Mouse (Mus musculus) spleen, adult 2 months (tissue): ENCODE results near the gene Rad54l2.

Experiments
- CTCF ChIP-seq: fragments of 200-500 bp; IDR thresholded peaks from 2 replicates; pipeline ENCODE4 v1.5.1; 2011; ENCODE audit warnings: mild to moderate bottlenecking, inconsistent platforms; ENCODE audit not compliant: insufficient read depth, insufficient read length, insufficient replicate concordance; ENCODE audit errors: extremely low read depth
- POLR2A ChIP-seq: fragments of 200-500 bp; IDR thresholded peaks from 2 replicates; pipeline ENCODE4 v1.6.1; 2011; ENCODE audit warnings: low read depth, low read length, inconsistent platforms

GRCm38 (mm10) chr9:106656820-106657219, 132.2 kb downstream of the Rad54l2 start:
- TF ChIP-seq CTCF (no peak), POLR2A (no peak)
